Mouse (Mus musculus): ENCODE data around the gene 7530416G11Rik. TPM values are rescaled to one million over a fixed set of nuclear protein-coding genes. Genes with fewer than 3 reads are reported as not detected.

7530416G11Rik gene
- polyA plus RNA-seq, 1 experiment from 2014 or later, result not detected

DNA sequence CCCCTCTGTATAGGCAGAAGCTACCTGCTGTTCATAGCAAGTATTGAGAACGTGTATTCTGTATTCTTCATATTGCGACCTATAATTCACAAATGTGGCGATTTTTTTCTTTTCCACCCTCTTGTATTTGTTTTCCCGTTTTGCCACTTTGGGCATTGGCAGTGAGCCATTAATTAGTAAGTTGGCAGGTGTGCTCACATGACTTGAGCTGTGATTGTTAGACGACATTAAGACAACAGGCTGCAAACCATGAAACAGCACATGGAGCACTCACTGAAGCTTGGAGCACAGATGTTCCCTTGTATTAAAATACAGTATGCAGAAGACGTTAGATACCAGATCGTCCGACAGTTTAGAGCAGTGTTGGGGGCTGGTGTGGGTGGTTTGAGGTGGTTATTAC lies 46.1 kb downstream of the 7530416G11Rik start:
- peaks cover 23% of the 10 kb centered on the region for H3K4me1 ChIP-seq (ENCODE audit: control insufficient read depth, insufficient read depth, low read length)
- no peak for ATAC-seq (replicated peaks; ENCODE audit: extremely low read depth, insufficient read depth, low FRiP score)
- no peak overlapping the region for H3K9ac ChIP-seq (ENCODE audit: low read length)
- 68% methylated on average over 8 of the region's 8 CpGs for WGBS
- peaks cover under 1% of the 10 kb centered on the region; the same call in 1 of the 2 replicates for H3K36me3 ChIP-seq (ENCODE audit: control insufficient read depth, insufficient read depth)
- H3K4me2 ChIP-seq (ENCODE audit: low read depth, low read length), result no peak overlapping the region
- H3K27ac ChIP-seq (ENCODE audit: low read length), result no peak overlapping the region
- H3K4me3 ChIP-seq (ENCODE audit: low read length), result no peak overlapping the region
- no peaks in the 10 kb centered on the region for H3K9me3 ChIP-seq (replicated peaks; ENCODE audit: control insufficient read depth, low read length)
- H3K27me3 ChIP-seq (ENCODE audit: control insufficient read depth, insufficient read depth, low read length), result no peaks in the 10 kb centered on the region

DNA sequence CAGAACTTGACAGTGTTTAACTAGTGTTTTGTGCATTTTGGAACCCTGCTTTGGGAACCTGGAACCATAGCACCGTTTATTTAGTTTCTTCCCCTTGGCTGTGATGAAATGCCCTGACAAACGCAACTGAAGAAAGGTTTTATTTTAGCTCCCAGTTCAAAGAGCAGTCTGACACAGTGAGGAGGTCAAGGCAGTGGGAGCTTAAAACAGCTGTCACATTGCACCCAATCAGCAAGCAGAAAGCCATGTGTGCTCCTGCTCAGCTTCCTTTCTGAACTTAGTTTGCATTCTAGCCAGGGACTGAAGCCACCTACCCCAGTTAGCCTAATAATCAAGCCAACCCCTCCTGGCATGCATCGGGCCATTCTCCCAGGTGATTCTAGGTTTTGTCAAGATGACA lies 56.4 kb downstream of the 7530416G11Rik start:
- Histone ChIP-seq H3K27ac (ENCODE audit: low read length) (no peak overlapping the region), H3K4me3 (ENCODE audit: low read length) (no peak overlapping the region), H3K4me2 (ENCODE audit: low read depth, low read length) (no peak overlapping the region), H3K4me1 (ENCODE audit: control insufficient read depth, insufficient read depth, low read length) (no peaks in the 10 kb centered on the region), H3K27me3 (ENCODE audit: control insufficient read depth, insufficient read depth, low read length) (no peaks in the 10 kb centered on the region), H3K9me3 (replicated peaks; ENCODE audit: control insufficient read depth, low read length) (no peaks in the 10 kb centered on the region), H3K9ac (ENCODE audit: low read length) (no peak overlapping the region), H3K36me3 (ENCODE audit: control insufficient read depth, insufficient read depth) (peaks cover 13% of the 10 kb centered on the region; the same call in 1 of the 2 replicates)
- ATAC-seq (replicated peaks; ENCODE audit: extremely low read depth, insufficient read depth, low FRiP score), result no peak
- whole genome bisulfite sequencing, result 75% methylated on average over 3 of the region's 3 CpGs

Other genes with a start within 250 kb of the 7530416G11Rik start
- 209 and 214 TPM in 2 replicates for gene Atxn10, start 167.0 kb downstream of the 7530416G11Rik start, polyA plus RNA-seq (2015; fragmentation: Nextera tagmentation; extraction: Ambion mirVana)
- 0.97 and 4.0 TPM in 2 replicates for gene Wnt7b, start 79.2 kb upstream of the 7530416G11Rik start, polyA plus RNA-seq (2015; fragmentation: Nextera tagmentation; extraction: Ambion mirVana)
- gene Ppara, start 231.8 kb upstream of the 7530416G11Rik start, polyA plus RNA-seq (2015; fragmentation: Nextera tagmentation; extraction: Ambion mirVana), result 20.3 and 21.5 TPM in 2 replicates

All from heart, embryonic 16.5 days (tissue).